Mouse (Mus musculus): Measurements from ENCODE around the gene Borcs5. TPM values are rescaled to one million over a fixed set of nuclear protein-coding genes. Genes with fewer than 3 reads are reported as not detected.

The Borcs5 gene
- polyA plus RNA-seq, 1 experiment from 2014 or later, result 13.9 TPM

DNA sequence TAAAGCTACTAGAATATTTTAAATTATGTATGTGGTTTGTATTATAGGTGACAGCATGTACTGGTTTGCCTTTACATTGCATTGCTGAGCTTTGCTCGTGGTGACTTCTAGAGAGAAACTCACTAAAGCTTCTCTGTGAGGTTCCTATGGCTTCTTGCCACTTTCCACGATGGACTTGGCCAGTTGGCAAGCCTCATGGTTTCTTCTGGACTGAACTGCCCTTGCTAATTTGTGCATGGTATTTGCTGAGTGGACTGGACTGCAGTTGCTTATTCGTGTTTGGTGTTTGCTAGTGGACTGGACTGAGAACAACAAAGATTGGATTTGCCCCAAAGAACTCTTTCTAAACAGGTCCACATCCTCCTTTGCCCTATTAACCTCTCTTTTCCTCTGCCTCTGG lies 97.5 kb downstream of the Borcs5 start:
- TF ChIP-seq CTCF (IDR thresholded peaks at IDR 0.05; ENCODE audit: low read depth), result no peak
- WGBS, result 88% methylated on average over 3 of the region's 3 CpGs
- Histone ChIP-seq H3K4me1 (ENCODE audit: insufficient read depth) (no peaks in the 10 kb centered on the region), H3K27me3 (ENCODE audit: insufficient read depth, low read length) (no peaks in the 10 kb centered on the region), H3K9ac (no peak overlapping the region), H3K4me2 (no peak overlapping the region), H3K36me3 (ENCODE audit: insufficient read depth) (peaks cover 3% of the 10 kb centered on the region; the same call in 1 of the 2 replicates), H3K4me3 (ENCODE audit: low read depth, low read length) (no peak overlapping the region), H3K9me3 (ENCODE audit: low read depth, low read length) (no peaks in the 10 kb centered on the region), H3K27ac (ENCODE audit: low read depth) (no peak overlapping the region)
- ATAC-seq (ENCODE audit: insufficient read depth) (no peak), DNase-seq (no peak)

DNA sequence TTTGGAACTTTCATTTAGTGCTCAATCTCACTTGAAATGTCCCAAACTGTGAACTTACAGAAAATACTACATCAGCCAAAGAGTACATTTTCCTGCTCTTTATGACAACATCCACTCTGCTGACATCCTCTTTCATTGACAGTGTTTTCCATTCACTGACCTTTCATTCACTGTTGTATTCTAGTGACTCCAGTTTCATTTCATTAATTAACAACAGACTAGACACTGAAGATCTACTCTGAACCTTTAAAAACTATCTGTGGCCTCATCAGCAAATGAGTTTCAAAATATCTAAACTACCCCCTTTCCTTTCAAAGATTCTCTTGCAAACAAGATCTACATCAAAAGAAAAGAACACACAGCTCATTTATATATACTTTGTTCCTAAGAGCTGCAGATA lies 104.3 kb downstream of the Borcs5 start:
- no peak overlapping the region for H3K9ac ChIP-seq
- no peak overlapping the region for H3K4me2 ChIP-seq
- H3K9me3 ChIP-seq (ENCODE audit: low read depth, low read length), result no peaks in the 10 kb centered on the region
- no peak overlapping the region for H3K27ac ChIP-seq (ENCODE audit: low read depth)
- no peak for DNase-seq
- H3K27me3 ChIP-seq (ENCODE audit: insufficient read depth, low read length), result no peaks in the 10 kb centered on the region
- ATAC-seq (ENCODE audit: insufficient read depth), result no peak
- H3K4me3 ChIP-seq (ENCODE audit: low read depth, low read length), result no peak overlapping the region
- TF ChIP-seq CTCF (IDR thresholded peaks at IDR 0.05; ENCODE audit: low read depth), result no peak
- peaks cover 3% of the 10 kb centered on the region; the same call in 1 of the 2 replicates for H3K36me3 ChIP-seq (ENCODE audit: insufficient read depth)
- H3K4me1 ChIP-seq (ENCODE audit: insufficient read depth), result no peaks in the 10 kb centered on the region

DNA sequence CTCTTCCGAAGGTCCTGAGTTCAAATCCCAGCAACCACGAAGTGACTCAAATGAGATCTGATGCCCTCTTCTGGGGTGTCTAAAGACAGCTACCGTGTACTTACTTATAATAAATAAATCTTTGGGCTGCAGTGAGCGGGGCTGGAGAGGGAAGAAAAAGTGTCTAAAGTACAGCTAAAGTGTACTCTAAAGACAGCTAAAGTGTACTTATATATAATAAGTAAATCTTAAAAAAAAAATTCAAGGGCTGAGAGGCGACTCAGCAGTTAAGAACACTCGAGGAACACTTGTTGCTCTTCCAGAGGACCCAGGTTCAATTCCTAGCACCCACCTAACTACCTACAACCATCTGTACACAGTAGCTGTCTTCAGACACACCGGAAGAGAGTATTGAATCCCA lies 106.6 kb downstream of the Borcs5 start:
- no peak for TF ChIP-seq CTCF (IDR thresholded peaks at IDR 0.05; ENCODE audit: low read depth)
- no peaks in the 10 kb centered on the region for H3K9me3 ChIP-seq (ENCODE audit: low read depth, low read length)
- 78% methylated on average over 7 of the region's 7 CpGs for WGBS

DNA sequence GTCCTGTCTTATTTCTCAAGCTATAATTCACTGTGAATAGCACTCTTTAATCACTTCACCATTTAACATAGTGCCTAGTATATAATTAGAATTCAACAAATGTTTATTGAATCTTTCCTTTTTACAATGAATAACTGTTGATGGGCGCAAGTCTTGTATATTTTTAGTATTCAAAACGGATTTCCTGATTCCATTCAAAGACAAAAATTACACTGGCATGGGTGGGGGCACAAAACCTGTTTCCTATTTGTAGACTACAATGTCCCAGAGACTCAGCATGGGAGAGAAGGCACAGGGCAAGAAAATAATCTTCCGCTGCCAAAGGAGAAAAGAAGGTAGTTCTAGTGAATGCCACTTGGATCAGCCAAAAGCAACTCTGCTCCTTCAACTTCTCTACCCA lies 108.8 kb downstream of the Borcs5 start:
- DNase-seq (peak; percentile 31), ATAC-seq (ENCODE audit: insufficient read depth) (no peak)
- Histone ChIP-seq H3K9ac (no peak overlapping the region), H3K27ac (ENCODE audit: low read depth) (no peak overlapping the region), H3K36me3 (ENCODE audit: insufficient read depth) (no peaks in the 10 kb centered on the region), H3K4me2 (no peak overlapping the region), H3K4me1 (ENCODE audit: insufficient read depth) (no peaks in the 10 kb centered on the region), H3K27me3 (ENCODE audit: insufficient read depth, low read length) (no peaks in the 10 kb centered on the region), H3K9me3 (ENCODE audit: low read depth, low read length) (no peaks in the 10 kb centered on the region), H3K4me3 (ENCODE audit: low read depth, low read length) (no peak overlapping the region)
- 83% methylated on average over 3 of the region's 3 CpGs for WGBS
- TF ChIP-seq CTCF (IDR thresholded peaks at IDR 0.05; ENCODE audit: low read depth), result no peak

More for the DNA sequence above, 106.6 kb downstream of the Borcs5 start:
- ATAC-seq (ENCODE audit: insufficient read depth) (no peak), DNase-seq (no peak)
- no peaks in the 10 kb centered on the region for H3K36me3 ChIP-seq (ENCODE audit: insufficient read depth)
- no peak overlapping the region for H3K4me3 ChIP-seq (ENCODE audit: low read depth, low read length)
- no peaks in the 10 kb centered on the region for H3K4me1 ChIP-seq (ENCODE audit: insufficient read depth)
- H3K4me2 ChIP-seq, result no peak overlapping the region
- H3K9ac ChIP-seq, result no peak overlapping the region
- H3K27ac ChIP-seq (ENCODE audit: low read depth), result no peak overlapping the region
- H3K27me3 ChIP-seq (ENCODE audit: insufficient read depth, low read length), result no peaks in the 10 kb centered on the region

DNA sequence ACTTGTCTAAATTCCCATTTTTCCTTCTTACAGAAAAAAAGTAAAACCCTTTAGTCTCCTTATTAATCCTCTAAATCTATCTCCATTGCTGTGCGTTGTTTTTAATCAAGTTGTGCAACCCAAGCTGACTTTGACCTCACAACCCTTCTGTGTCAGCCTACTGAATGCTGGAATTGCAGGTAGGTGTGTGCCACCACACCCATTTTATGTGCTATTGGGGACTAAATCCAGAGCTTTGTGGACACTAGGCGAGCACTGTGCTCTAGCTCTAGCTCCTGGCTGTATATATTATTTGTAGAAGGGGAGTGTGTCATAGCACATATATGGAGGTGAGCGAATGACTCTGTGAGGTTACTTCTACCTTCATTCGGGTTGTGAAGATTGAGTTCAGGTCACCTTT lies 111.8 kb downstream of the Borcs5 start:
- no peak for DNase-seq
- no peaks in the 10 kb centered on the region for H3K9me3 ChIP-seq (ENCODE audit: low read depth, low read length)
- no peaks in the 10 kb centered on the region for H3K27me3 ChIP-seq (ENCODE audit: insufficient read depth, low read length)
- no peak overlapping the region for H3K9ac ChIP-seq
- H3K4me2 ChIP-seq, result no peak overlapping the region
- H3K4me1 ChIP-seq (ENCODE audit: insufficient read depth), result no peaks in the 10 kb centered on the region
- H3K4me3 ChIP-seq (ENCODE audit: low read depth, low read length), result no peak overlapping the region
- no peaks in the 10 kb centered on the region for H3K36me3 ChIP-seq (ENCODE audit: insufficient read depth)
- no peak overlapping the region for H3K27ac ChIP-seq (ENCODE audit: low read depth)
- ATAC-seq (ENCODE audit: insufficient read depth), result no peak
- WGBS, result 88% methylated on average over 4 of the region's 4 CpGs
- no peak for TF ChIP-seq CTCF (IDR thresholded peaks at IDR 0.05; ENCODE audit: low read depth)

DNA sequence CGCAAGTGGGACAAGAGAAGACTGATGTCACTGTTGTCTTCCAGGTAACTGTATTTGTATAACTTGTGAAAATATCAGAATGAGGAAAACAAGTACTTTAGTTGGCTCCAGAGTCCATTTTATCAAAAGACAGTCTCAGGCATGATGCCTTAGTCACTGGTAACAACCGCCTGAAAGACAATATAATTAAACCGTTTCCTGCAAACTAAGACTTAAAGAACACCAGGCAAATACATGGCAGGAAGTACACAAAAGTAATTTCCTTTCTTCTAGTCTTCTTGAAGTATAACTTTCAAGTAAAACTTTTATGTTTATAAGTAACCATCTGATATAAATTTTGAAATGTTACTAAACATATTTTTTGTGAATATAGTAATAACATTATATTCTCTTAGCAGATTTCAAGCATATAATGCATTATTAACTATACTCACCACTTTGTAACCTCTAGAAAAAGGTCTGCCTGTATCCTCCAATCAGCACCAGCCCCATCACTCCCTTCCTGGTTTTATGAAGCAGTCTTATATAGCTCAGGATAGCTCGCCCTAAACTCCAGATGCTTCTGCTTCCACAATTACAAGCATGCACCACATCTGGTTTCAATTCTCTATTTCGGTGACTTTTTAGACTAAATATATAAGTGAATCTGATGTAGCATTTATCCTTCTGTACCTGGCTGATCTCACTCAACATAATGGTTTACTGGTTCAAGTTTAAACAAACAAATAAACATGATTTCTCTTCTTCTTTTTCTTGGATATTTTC lies 112.8 kb downstream of the Borcs5 start:
- Histone ChIP-seq H3K9ac (no peak overlapping the region), H3K27ac (ENCODE audit: low read depth) (no peak overlapping the region), H3K36me3 (ENCODE audit: insufficient read depth) (no peaks in the 10 kb centered on the region), H3K4me3 (ENCODE audit: low read depth, low read length) (no peak overlapping the region), H3K9me3 (ENCODE audit: low read depth, low read length) (no peaks in the 10 kb centered on the region), H3K4me1 (ENCODE audit: insufficient read depth) (no peaks in the 10 kb centered on the region), H3K27me3 (ENCODE audit: insufficient read depth, low read length) (no peaks in the 10 kb centered on the region), H3K4me2 (no peak overlapping the region)
- no peak for TF ChIP-seq CTCF (IDR thresholded peaks at IDR 0.05; ENCODE audit: low read depth)
- ATAC-seq (ENCODE audit: insufficient read depth) (no peak), DNase-seq (no peak)
- WGBS, result 78% methylated on average over 5 of the region's 5 CpGs

DNA sequence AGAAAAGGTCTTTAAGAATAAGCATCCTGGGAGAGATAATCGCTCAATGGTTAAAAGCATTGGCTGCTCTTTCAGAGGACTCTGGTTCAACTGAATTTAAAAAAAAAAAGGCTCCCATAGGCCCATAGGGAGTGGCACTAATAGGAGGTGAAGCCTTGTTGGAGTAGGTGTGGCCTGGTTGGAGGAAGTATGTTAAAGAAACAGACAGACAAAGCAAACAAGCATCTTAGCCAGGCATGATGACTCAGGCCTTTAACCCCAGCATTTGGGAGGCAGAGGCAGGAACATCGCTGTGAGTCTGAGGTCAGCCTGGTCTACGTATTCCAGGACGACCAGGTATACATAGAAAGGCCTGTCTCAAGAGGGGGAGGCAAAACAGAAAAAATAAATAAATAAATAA lies 114.1 kb downstream of the Borcs5 start:
- DNase-seq, result no peak
- H3K4me2 ChIP-seq, result no peak overlapping the region
- no peak overlapping the region for H3K4me3 ChIP-seq (ENCODE audit: low read depth, low read length)
- no peaks in the 10 kb centered on the region for H3K27me3 ChIP-seq (ENCODE audit: insufficient read depth, low read length)
- no peak overlapping the region for H3K27ac ChIP-seq (ENCODE audit: low read depth)
- H3K9ac ChIP-seq, result no peak overlapping the region
- no peak for ATAC-seq (ENCODE audit: insufficient read depth)
- no peaks in the 10 kb centered on the region for H3K36me3 ChIP-seq (ENCODE audit: insufficient read depth)
- WGBS, result 91% methylated on average over 4 of the region's 4 CpGs
- no peak for TF ChIP-seq CTCF (IDR thresholded peaks at IDR 0.05; ENCODE audit: low read depth)
- no peaks in the 10 kb centered on the region for H3K9me3 ChIP-seq (ENCODE audit: low read depth, low read length)
- no peaks in the 10 kb centered on the region for H3K4me1 ChIP-seq (ENCODE audit: insufficient read depth)
